Mouse (Mus musculus) liver, postnatal 0 days (tissue): ENCODE data around the gene Txk. TPM values are rescaled to one million over a fixed set of nuclear protein-coding genes. Genes with fewer than 3 reads are reported as not detected.

Experiments used
- ATAC-seq: fragments of 200-750 bp; cut with Nextera tagmentation; 2 replicates; pipeline ENCODE4 v1.8.0; 2017; ENCODE audit warnings: mild to moderate bottlenecking, moderate library complexity
- DNase-seq: peaks from one replicate; pipeline ENCODE4 v3.0.0-alpha.2; 2016
- H3K27ac ChIP-seq: fragments of 300-500 bp; sonication (generic); 2 replicates; pipeline ENCODE4 v1.5.1; 2014; ENCODE audit warnings: antibody characterized with exemption, moderate library complexity, mild to moderate bottlenecking, low read depth
- H3K27me3 ChIP-seq: fragments of 300-500 bp; sonication (generic); 2 replicates; pipeline ENCODE4 v1.6.1; 2014; ENCODE audit warnings: low read length, control low read depth, mixed read lengths; ENCODE audit not compliant: insufficient read depth
- H3K36me3 ChIP-seq: fragments of 300-500 bp; sonication (generic); replicated peaks from 2 replicates; pipeline ENCODE4 v1.6.1; 2014; ENCODE audit warnings: mild to moderate bottlenecking, control low read depth, low read length, moderate library complexity, mixed read lengths; ENCODE audit not compliant: insufficient read depth
- H3K4me1 ChIP-seq: fragments of 300-500 bp; sonication (generic); 2 replicates; pipeline ENCODE4 v1.6.1; 2014; ENCODE audit warnings: antibody characterized with exemption, mild to moderate bottlenecking, control low read depth; ENCODE audit not compliant: insufficient read depth
- H3K4me2 ChIP-seq: fragments of 300-500 bp; sonication (generic); 2 replicates; pipeline ENCODE4 v1.6.1; 2014; ENCODE audit warnings: low read depth, mild to moderate bottlenecking, low read length, moderate library complexity, mixed read lengths
- H3K4me3 ChIP-seq: fragments of 300-500 bp; sonication (generic); 2 replicates; pipeline ENCODE4 v1.5.1; 2014; ENCODE audit warnings: low read depth, low read length
- H3K9ac ChIP-seq: fragments of 300-500 bp; sonication (generic); replicated peaks from 2 replicates; pipeline ENCODE4 v1.6.1; 2014; ENCODE audit warnings: mild to moderate bottlenecking, moderate library complexity
- H3K9me3 ChIP-seq: fragments of 300-500 bp; sonication (generic); 2 replicates; pipeline ENCODE4 v1.6.1; 2016; ENCODE audit warnings: mild to moderate bottlenecking, control low read depth, low read length, mixed read lengths
- CTCF ChIP-seq: sonication (generic); IDR thresholded peaks from 2 replicates; pipeline ENCODE4 v1.5.1; 2016; ENCODE audit warnings: antibody characterized with exemption, low read depth
- EP300 ChIP-seq: IDR thresholded peaks from 2 replicates; pipeline ENCODE4 v1.6.1; 2016; ENCODE audit warnings: antibody characterized with exemption, low read depth, mild to moderate bottlenecking
- WGBS: fragments of 180-500 bp; shearing (Covaris S2); extraction: QIAGEN DNeasy Blood & Tissue Kit; methylation state at CpG from one replicate; pipeline ENCODE4 v1.1.7; 2014; ENCODE audit not compliant: insufficient replicate concordance; 5-methylcytosine and 5-hydroxymethylcytosine counted together
- polyA plus RNA-seq: library from polyadenylated mRNA; unstranded; fragments of >200 nt; fragmentation: Nextera tagmentation; extraction: Ambion mirVana; gene quantifications from 2 replicates; pipeline ENCODE4 v1.2.1, GENCODE M21; 2015

Gene Txk
- polyA plus RNA-seq, 1 experiment from 2014 or later, result 0.27 TPM

GRCm38 (mm10) chr5:72694684-72695083 lies 57.9 kb downstream of the Txk start:
- Histone ChIP-seq H3K4me3 (no peak overlapping the region), H3K27ac (no peak overlapping the region), H3K36me3 (no peaks in the 10 kb centered on the region), H3K4me1 (no peaks in the 10 kb centered on the region), H3K4me2 (no peak overlapping the region), H3K9ac (no peak overlapping the region), H3K9me3 (no peaks in the 10 kb centered on the region), H3K27me3 (no peaks in the 10 kb centered on the region)
- 78% methylated on average over 2 of the region's 2 CpGs for WGBS
- DNase-seq (no peak), ATAC-seq (no peak)
- TF ChIP-seq EP300, result no peak
- no peak for TF ChIP-seq CTCF

DNA sequence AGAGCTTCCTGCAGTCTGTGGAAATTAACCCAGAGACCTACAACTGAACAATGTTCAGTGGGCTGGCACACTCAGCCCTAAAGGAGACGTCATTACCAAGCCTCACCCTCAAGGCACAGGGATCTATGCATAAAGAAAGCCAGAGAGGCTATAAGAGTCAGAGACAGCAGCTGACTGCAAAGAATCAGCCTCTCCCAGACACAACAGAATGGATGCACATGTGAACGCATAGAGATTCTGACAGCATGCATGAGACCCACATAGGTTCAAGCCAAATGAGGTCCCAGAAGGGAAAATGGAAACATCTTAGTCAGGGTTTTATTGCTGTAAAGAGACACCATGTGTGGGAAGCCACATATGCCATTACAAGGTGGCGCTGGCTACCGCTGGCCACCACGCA lies 62.1 kb downstream of the Txk start:
- Histone ChIP-seq H3K4me1 (no peaks in the 10 kb centered on the region), H3K4me3 (no peak overlapping the region), H3K4me2 (no peak overlapping the region), H3K9me3 (no peaks in the 10 kb centered on the region), H3K27ac (no peak overlapping the region), H3K9ac (no peak overlapping the region), H3K27me3 (no peaks in the 10 kb centered on the region), H3K36me3 (no peaks in the 10 kb centered on the region)
- TF ChIP-seq EP300, result no peak
- no peak for TF ChIP-seq CTCF
- 87% methylated on average over 5 of the region's 5 CpGs for WGBS
- no peak for ATAC-seq
- no peak for DNase-seq

GRCm38 (mm10) chr5:72689556-72689955 lies 63.0 kb downstream of the Txk start:
- Histone ChIP-seq H3K36me3 (no peaks in the 10 kb centered on the region), H3K4me2 (no peak overlapping the region), H3K27ac (no peak overlapping the region), H3K27me3 (no peaks in the 10 kb centered on the region), H3K4me1 (no peaks in the 10 kb centered on the region), H3K9me3 (no peaks in the 10 kb centered on the region), H3K4me3 (no peak overlapping the region), H3K9ac (no peak overlapping the region)
- TF ChIP-seq CTCF, result no peak
- TF ChIP-seq EP300, result no peak
- WGBS, result 77% methylated on average over 7 of the region's 7 CpGs
- ATAC-seq (no peak), DNase-seq (no peak)

DNA sequence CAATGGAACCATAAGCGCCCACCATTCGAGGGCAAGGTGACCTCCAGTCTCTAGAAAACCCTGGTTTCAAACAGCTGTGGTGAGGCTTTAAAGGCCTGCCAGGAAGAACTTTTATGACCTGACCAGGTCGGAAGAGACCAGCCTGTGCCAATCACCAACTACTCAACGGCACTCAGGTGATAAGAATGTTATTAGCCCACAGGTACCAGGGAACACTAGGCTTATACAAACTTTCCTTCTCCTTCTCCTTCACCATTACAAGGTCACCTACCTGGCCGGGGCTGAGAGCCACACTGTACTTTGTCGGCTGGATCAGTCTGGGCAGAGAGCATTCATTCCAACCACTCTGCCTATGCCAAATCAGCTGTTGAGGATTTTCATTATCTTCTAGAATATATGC lies 71.1 kb downstream of the Txk start:
- H3K9me3 ChIP-seq, result no peaks in the 10 kb centered on the region
- H3K9ac ChIP-seq, result no peak overlapping the region
- H3K4me2 ChIP-seq, result no peak overlapping the region
- DNase-seq, result no peak
- no peak for TF ChIP-seq EP300
- TF ChIP-seq CTCF, result no peak
- H3K4me3 ChIP-seq, result no peak overlapping the region
- 66% methylated on average over 6 of the region's 6 CpGs for WGBS
- no peaks in the 10 kb centered on the region for H3K4me1 ChIP-seq
- H3K27ac ChIP-seq, result no peak overlapping the region
- no peaks in the 10 kb centered on the region for H3K36me3 ChIP-seq
- ATAC-seq, result no peak
- no peaks in the 10 kb centered on the region for H3K27me3 ChIP-seq

- H3K27me3 ChIP-seq, result no peaks in the 10 kb centered on the region
- DNase-seq, result no peak
- H3K9ac ChIP-seq, result no peak overlapping the region
- ATAC-seq, result no peak
- 76% methylated on average over 9 of the region's 9 CpGs for WGBS
- no peaks in the 10 kb centered on the region for H3K4me1 ChIP-seq
- TF ChIP-seq EP300 (no peak), CTCF (no peak)
- 0 out of 2 replicates have a peak, but pooled peaks cover 3% of the 10 kb centered on the region for H3K36me3 ChIP-seq
- H3K27ac ChIP-seq, result no peak overlapping the region
- H3K4me2 ChIP-seq, result no peak overlapping the region
- H3K9me3 ChIP-seq, result no peaks in the 10 kb centered on the region
- no peak overlapping the region for H3K4me3 ChIP-seq
These were observed 77.5 kb downstream of the Txk start for GRCm38 (mm10) chr5:72674994-72675542.

DNA sequence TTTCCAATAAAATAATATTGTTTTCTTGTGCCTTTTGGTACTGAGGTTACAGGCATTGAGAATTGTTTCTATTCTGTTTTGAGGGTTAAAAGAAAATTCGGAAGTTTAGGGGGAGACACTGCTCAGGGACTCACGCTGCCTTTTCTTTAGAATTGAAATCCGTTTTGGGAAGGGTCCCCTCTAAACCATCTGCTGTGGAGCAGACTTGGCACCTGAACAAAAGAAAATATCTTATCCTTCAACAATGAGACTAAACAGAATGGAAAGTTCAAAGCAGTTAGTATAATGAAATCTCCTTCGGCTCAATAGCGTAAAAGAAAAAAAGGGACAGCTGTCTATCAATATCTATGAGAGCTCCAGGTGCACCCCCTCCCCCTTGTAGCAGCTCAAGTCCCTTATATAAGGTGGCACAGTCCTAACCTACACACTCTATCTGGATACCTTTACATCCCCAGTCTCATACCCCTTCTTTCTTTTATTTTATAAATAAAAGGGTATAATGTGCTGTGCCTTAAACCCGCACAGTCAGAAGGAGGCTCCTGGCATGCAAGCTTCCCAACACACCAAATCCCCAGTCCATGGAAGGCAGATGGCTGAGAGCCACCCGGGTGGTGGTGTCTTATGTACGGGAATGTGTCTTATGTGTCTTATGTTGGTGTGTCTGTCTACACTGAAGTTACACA lies 81.4 kb downstream of the Txk start:
- no peak overlapping the region for H3K27ac ChIP-seq
- TF ChIP-seq CTCF (no peak), EP300 (no peak)
- WGBS, result 77% methylated on average over 8 of the region's 8 CpGs
- H3K27me3 ChIP-seq, result no peaks in the 10 kb centered on the region
- H3K9me3 ChIP-seq, result no peaks in the 10 kb centered on the region
- no peak overlapping the region for H3K4me2 ChIP-seq
- no peak overlapping the region for H3K9ac ChIP-seq
- ATAC-seq (peak; percentile 20; the same call in 1 of the 2 replicates), DNase-seq (no peak)
- H3K36me3 ChIP-seq, result peaks cover 3% of the 10 kb centered on the region; the same call in 1 of the 2 replicates
- H3K4me1 ChIP-seq, result 0 out of 2 replicates have a peak, but pooled peaks cover 2% of the 10 kb centered on the region
- H3K4me3 ChIP-seq, result no peak overlapping the region
